Mouse (Mus musculus): Measurements from ENCODE around the gene Spire2.

- TF ChIP-seq POLR2A (IDR thresholded peaks at IDR 0.05; ENCODE audit: borderline replicate concordance, insufficient read depth, low read length) (no peak), CTCF (IDR thresholded peaks at IDR 0.05; ENCODE audit: borderline replicate concordance, insufficient read depth, low read depth, low read length) (no peak)
These were observed 56.5 kb downstream of the Spire2 start for GRCm38 (mm10) chr8:123389026-123389425.

All from cerebellum, adult 2 months (tissue).